Mouse (Mus musculus) ES-E14 (cell line): ENCODE measurements around the gene Igsf1. TPM values are rescaled to one million over a fixed set of nuclear protein-coding genes. Genes with fewer than 3 reads are reported as not detected.
A peak's percentile ranks its signal among the peaks of the same experiment; 100 is the strongest.

ENCODE experiments used
- DNase-seq: peaks from one replicate; pipeline ENCODE4 v3.0.0-alpha.2; 2013; ENCODE audit warnings: low read depth, low spot score
- H3K27ac ChIP-seq: 2 replicates; pipeline ENCODE4 v1.5.1; 2012; ENCODE audit warnings: low read depth, mild to moderate bottlenecking, low read length, moderate library complexity, mixed read lengths; ENCODE audit not compliant: poor library complexity, insufficient read depth, severe bottlenecking
- H3K36me3 ChIP-seq: 2 replicates; pipeline ENCODE4 v1.6.1; 2012; ENCODE audit warnings: mild to moderate bottlenecking, low read length, moderate library complexity, mixed read lengths; ENCODE audit not compliant: control insufficient read depth, poor library complexity, insufficient read depth, severe bottlenecking
- H3K4me1 ChIP-seq, 2 experiments: fragments of 150-350 bp in 1 of 2; sonication (generic) in 1 of 2; 2 replicates each; pipeline ENCODE4 v1.6.1; 2012; ENCODE audit warnings: low read length in 2 of 2, mild to moderate bottlenecking in 1 of 2, mixed read lengths in 1 of 2; ENCODE audit not compliant: control insufficient read depth in 2 of 2, insufficient read depth in 2 of 2, poor library complexity in 1 of 2
- H3K4me3 ChIP-seq, 2 experiments: fragments of 150-350 bp in 1 of 2; sonication (generic) in 1 of 2; 2 replicates each; pipeline ENCODE4 v1.5.1; 2012; ENCODE audit warnings: low read length in 2 of 2, low read depth in 1 of 2, mild to moderate bottlenecking in 1 of 2, mixed read lengths in 1 of 2; ENCODE audit not compliant: insufficient read depth in 1 of 2, poor library complexity in 1 of 2, severe bottlenecking in 1 of 2
- H3K9ac ChIP-seq: 2 replicates; pipeline ENCODE4 v1.6.1; 2012; ENCODE audit warnings: low read depth, mild to moderate bottlenecking, low read length, mixed read lengths; ENCODE audit not compliant: poor library complexity, insufficient read depth, severe bottlenecking
- H3K9me3 ChIP-seq: fragments of 150-350 bp; sonication (generic); 2 replicates; pipeline ENCODE4 v1.6.1; 2012; ENCODE audit warnings: low read depth, mild to moderate bottlenecking, low read length; ENCODE audit not compliant: control insufficient read depth, insufficient read depth
- CHD2 ChIP-seq: IDR thresholded peaks from 2 replicates; pipeline ENCODE4 v1.6.1; 2014; ENCODE audit warnings: mild to moderate bottlenecking, low read depth, low read length, inconsistent platforms
- HCFC1 ChIP-seq: IDR thresholded peaks from 2 replicates; pipeline ENCODE4 v1.6.1; 2012; ENCODE audit warnings: low read length, inconsistent platforms, borderline replicate concordance; ENCODE audit not compliant: insufficient read depth
- MAFK ChIP-seq: IDR thresholded peaks from 2 replicates; pipeline ENCODE4 v1.6.1; 2014; ENCODE audit warnings: mild to moderate bottlenecking, low read depth, low read length, inconsistent platforms; ENCODE audit not compliant: insufficient read depth
- ZC3H11A ChIP-seq: IDR thresholded peaks from 2 replicates; pipeline ENCODE4 v1.6.1; 2012; ENCODE audit warnings: low read depth, mild to moderate bottlenecking, inconsistent platforms, low read length, borderline replicate concordance
- ZNF384 ChIP-seq: IDR thresholded peaks from 2 replicates; pipeline ENCODE4 v1.6.1; 2012; ENCODE audit warnings: low read depth, low read length, inconsistent platforms
- in situ Hi-C, 2 experiments: fragments of 600-800 bp; cut with MboI; formaldehyde crosslinking; loops; one replicate each; pipeline ENCODE4 v1.15.1; 2025; ENCODE audit warnings: low sequenced_read_pairs in 2 of 2, inconsistent platforms in 1 of 2; ENCODE audit not compliant: unreplicated experiment in 2 of 2
- total RNA-seq: library from RNA; depleted of rRNA; stranded (reverse); fragments of 300-350 nt; gene quantifications from 2 replicates; pipeline ENCODE4 v1.2.3, GENCODE M21; 2012; rRNA removed

The Igsf1 gene
- 2.3 and 3.9 TPM in 2 replicates for total RNA-seq

- Histone ChIP-seq H3K36me3 (no peaks in the 10 kb centered on the region), H3K4me1 (no peaks in the 10 kb centered on the region), H3K27ac (no peak within 1 kb of the TSS), H3K9me3 (no peaks in the 10 kb centered on the region), H3K4me3 (peak within 1 kb of the TSS; percentile 51 to 65), H3K9ac (no peak within 1 kb of the TSS; the same call in 1 of the 2 replicates)
- in situ Hi-C loops = no loop called here
- peak; percentile 52 for DNase-seq
- TF ChIP-seq CHD2 (no peak), ZNF384 (no peak), ZC3H11A (no peak), MAFK (no peak), HCFC1 (no peak)
Observed at GRCm38 (mm10) chrX:49797213-49798019, at the start of gene Igsf1. Igsf1 (minus strand) TSS chrX:49797749.

DNA sequence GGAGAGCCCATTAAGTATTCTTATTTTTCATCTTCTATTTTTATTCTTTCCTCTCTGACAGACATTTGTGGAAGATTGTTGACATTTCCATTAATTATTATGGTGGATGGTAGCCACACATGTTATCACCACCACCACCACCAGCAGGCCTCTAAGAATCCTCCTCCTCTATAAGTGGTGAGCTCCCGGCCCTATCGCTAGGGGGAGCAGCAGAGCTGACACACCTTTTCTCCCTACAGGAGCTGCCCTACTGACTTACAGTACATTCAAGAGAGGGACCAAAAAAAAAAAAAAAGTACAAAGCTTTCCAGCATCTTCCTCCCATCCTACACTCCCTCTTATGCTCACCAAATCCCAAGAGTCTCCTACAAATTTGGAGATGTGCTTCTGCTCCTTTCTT is 26.7 kb downstream of the Igsf1 start:
- DNase-seq = peak; percentile 12
- Histone ChIP-seq H3K4me3 (no peak overlapping the region), H3K27ac (no peak overlapping the region), H3K9me3 (no peaks in the 10 kb centered on the region), H3K36me3 (no peaks in the 10 kb centered on the region), H3K9ac (no peak overlapping the region), H3K4me1 (no peaks in the 10 kb centered on the region)
- in situ Hi-C loops = no loop called here
- no peak for TF ChIP-seq ZC3H11A
- 0 out of 2 replicates have a peak, but pooled peaks have one; percentile 28 for TF ChIP-seq ZNF384

- in situ Hi-C loops = no loop called here
- Histone ChIP-seq H3K4me3 (no peak overlapping the region), H3K9me3 (no peaks in the 10 kb centered on the region), H3K4me1 (no peaks in the 10 kb centered on the region), H3K9ac (no peak overlapping the region), H3K27ac (no peak overlapping the region), H3K36me3 (no peaks in the 10 kb centered on the region)
- peak; percentile 37 for DNase-seq
- TF ChIP-seq ZNF384 = peak; percentile 81
- TF ChIP-seq MAFK = no peak
Observed at GRCm38 (mm10) chrX:49745192-49745591, 52.4 kb downstream of the Igsf1 start.

DNA sequence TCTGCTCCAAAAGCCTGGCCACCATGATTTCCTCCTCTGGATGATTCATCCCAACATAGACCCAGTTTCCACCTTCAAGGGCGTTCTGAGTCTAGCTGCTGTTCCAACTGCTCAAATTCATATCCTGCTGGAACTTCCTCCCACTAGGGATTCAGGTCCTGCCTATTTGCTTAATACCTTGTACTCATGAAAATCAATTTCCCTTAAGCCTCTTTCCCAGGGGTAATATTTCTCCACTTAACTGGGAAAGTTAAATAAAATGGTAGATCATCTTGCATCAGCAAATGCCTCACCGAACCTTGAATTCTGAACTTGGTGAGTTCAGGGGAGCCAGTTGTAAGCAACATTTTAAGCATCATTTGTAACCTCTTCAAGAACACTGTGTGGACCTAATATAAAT is 62.6 kb downstream of the Igsf1 start, which contains the start of gene Olfr1321:
Gene Olfr1321, minus strand, starts transcription at position 101 of the 400 bp plus-strand sequence.
- TF ChIP-seq MAFK = no peak
- TF ChIP-seq ZC3H11A = no peak
- TF ChIP-seq CHD2 = no peak
- TF ChIP-seq HCFC1 = no peak
- TF ChIP-seq ZNF384 = no peak
- no peak within 1 kb of the TSS for H3K27ac ChIP-seq
- H3K4me3 ChIP-seq = no peak within 1 kb of the TSS
- H3K9me3 ChIP-seq = no peaks in the 10 kb centered on the region
- in situ Hi-C loops = no loop called here
- H3K9ac ChIP-seq = no peak within 1 kb of the TSS
- H3K4me1 ChIP-seq = no peaks in the 10 kb centered on the region
- no peaks in the 10 kb centered on the region for H3K36me3 ChIP-seq
- no peak for DNase-seq

Other genes starting within 250 kb of the Igsf1 start
- not detected in 2 replicates for gene Olfr1320, start 125.4 kb downstream of the Igsf1 start, total RNA-seq
- gene Olfr1321, start 62.7 kb downstream of the Igsf1 start, total RNA-seq = not detected in 2 replicates
- gene Olfr1322, start 93.7 kb upstream of the Igsf1 start, total RNA-seq = not detected in 2 replicates
- not detected in 2 replicates for gene Olfr1323, start 221.6 kb upstream of the Igsf1 start, total RNA-seq